Mouse (Mus musculus) spleen, adult 2 months (tissue): ENCODE results near the gene Tsc2.

ENCODE experiments used
- CTCF ChIP-seq: fragments of 200-500 bp; IDR thresholded peaks from 2 replicates; pipeline ENCODE4 v1.5.1; 2011; ENCODE audit warnings: mild to moderate bottlenecking, inconsistent platforms; ENCODE audit not compliant: insufficient read depth, insufficient read length, insufficient replicate concordance; ENCODE audit errors: extremely low read depth
- POLR2A ChIP-seq: fragments of 200-500 bp; IDR thresholded peaks from 2 replicates; pipeline ENCODE4 v1.6.1; 2011; ENCODE audit warnings: low read depth, low read length, inconsistent platforms

- TF ChIP-seq POLR2A, result no peak
- TF ChIP-seq CTCF, result no peak
These were observed 66.6 kb downstream of the Tsc2 start for GRCm38 (mm10) chr17:24565792-24566191.
